Mouse (Mus musculus): Measurements from ENCODE around the gene Lnx2.

GRCm38 (mm10) chr5:147031281-147031680 lies 45.1 kb downstream of the Lnx2 start:
- no peak for TF ChIP-seq MAFK (IDR thresholded peaks at IDR 0.05; ENCODE audit: insufficient read depth, low read depth, low read length)
- TF ChIP-seq ZNF384 (IDR thresholded peaks at IDR 0.05; ENCODE audit: low read depth, low read length): no peak
- TF ChIP-seq CHD2 (IDR thresholded peaks at IDR 0.05; ENCODE audit: low read depth, low read length): no peak
- no peak for TF ChIP-seq HCFC1 (IDR thresholded peaks at IDR 0.05; ENCODE audit: borderline replicate concordance, insufficient read depth, low read length)
- TF ChIP-seq ZC3H11A (IDR thresholded peaks at IDR 0.05; ENCODE audit: borderline replicate concordance, low read depth, low read length): no peak

All from ES-E14 (cell line).